Mouse (Mus musculus): ENCODE measurements around the gene Cacna2d3. TPM values are rescaled to one million over a fixed set of nuclear protein-coding genes. Genes with fewer than 3 reads are reported as not detected.

The Cacna2d3 gene
- polyA plus RNA-seq, 1 experiment from 2014 or later = 20.4 TPM

DNA sequence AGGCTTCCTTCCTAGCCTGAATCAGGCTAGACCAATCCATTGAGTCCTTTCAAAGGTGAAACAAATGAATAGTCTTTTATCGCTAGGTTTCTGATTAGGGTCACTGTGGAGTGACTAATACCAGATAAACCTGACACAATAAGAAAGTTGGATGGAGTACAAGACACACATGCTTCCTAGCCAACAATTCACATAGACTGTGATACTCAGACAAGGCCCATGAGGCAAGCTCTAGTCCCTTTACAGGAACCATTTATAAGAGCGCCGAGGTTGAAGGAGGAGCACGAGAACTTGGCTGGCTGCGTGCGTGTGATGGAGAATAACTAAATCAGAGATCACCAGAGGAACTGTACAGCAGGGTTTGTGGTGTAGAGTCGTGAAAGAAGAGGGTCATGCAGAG is 584.0 kb downstream of the Cacna2d3 start:
- Histone ChIP-seq H3K4me1 (replicated peaks; ENCODE audit: control insufficient read depth, insufficient read depth, low read length) (no peaks in the 10 kb centered on the region), H3K27me3 (ENCODE audit: control insufficient read depth, insufficient read depth, low read length) (no peaks in the 10 kb centered on the region), H3K4me2 (replicated peaks; ENCODE audit: low read depth, low read length) (no peak overlapping the region), H3K27ac (ENCODE audit: low read depth, low read length) (no peak overlapping the region), H3K36me3 (ENCODE audit: control insufficient read depth, insufficient read depth, low read length) (no peaks in the 10 kb centered on the region), H3K9me3 (ENCODE audit: control insufficient read depth, low read length) (no peaks in the 10 kb centered on the region), H3K4me3 (ENCODE audit: low read depth, low read length) (no peak overlapping the region), H3K9ac (ENCODE audit: low read depth, low read length) (no peak overlapping the region)
- ATAC-seq (ENCODE audit: low FRiP score) (no peak), DNase-seq (ENCODE audit: low spot score) (no peak)
- 92% methylated on average over 7 of the region's 7 CpGs for WGBS

DNA sequence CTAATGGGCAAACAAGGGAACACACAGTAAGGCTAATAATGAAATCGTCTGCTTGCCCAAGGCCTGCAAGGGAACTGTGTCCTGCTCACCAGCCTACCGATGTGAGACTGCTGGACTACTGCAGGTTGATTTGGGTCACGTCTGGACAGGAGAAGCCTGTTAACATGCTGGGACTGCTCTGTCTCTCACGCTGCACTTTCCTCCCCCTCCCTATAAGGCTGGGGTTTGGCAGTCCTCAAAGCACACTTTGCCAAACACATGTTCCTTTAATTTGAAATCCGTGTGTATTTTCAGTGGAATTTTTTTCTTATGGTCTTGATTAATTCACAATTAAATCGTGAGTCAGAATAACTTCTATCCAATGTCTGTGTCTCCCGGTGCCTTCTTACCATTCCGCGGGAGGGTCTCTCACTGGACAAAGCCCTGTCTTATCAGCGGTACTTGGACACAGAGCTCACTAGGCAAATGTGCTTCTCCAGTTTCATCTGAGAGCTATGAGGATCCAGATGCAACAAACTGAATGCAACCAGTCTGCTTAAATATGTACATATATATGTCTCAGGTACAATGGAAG is 584.6 kb downstream of the Cacna2d3 start:
- no peak for DNase-seq (ENCODE audit: low spot score)
- WGBS = 85% methylated on average over 10 of the region's 10 CpGs
- no peak for ATAC-seq (ENCODE audit: low FRiP score)
- no peaks in the 10 kb centered on the region for H3K4me1 ChIP-seq (replicated peaks; ENCODE audit: control insufficient read depth, insufficient read depth, low read length)
- no peak overlapping the region for H3K27ac ChIP-seq (ENCODE audit: low read depth, low read length)
- no peaks in the 10 kb centered on the region for H3K36me3 ChIP-seq (ENCODE audit: control insufficient read depth, insufficient read depth, low read length)
- H3K27me3 ChIP-seq (ENCODE audit: control insufficient read depth, insufficient read depth, low read length) = no peaks in the 10 kb centered on the region
- no peak overlapping the region for H3K4me3 ChIP-seq (ENCODE audit: low read depth, low read length)
- H3K9ac ChIP-seq (ENCODE audit: low read depth, low read length) = no peak overlapping the region
- H3K9me3 ChIP-seq (ENCODE audit: control insufficient read depth, low read length) = no peaks in the 10 kb centered on the region
- no peak overlapping the region for H3K4me2 ChIP-seq (replicated peaks; ENCODE audit: low read depth, low read length)

DNA sequence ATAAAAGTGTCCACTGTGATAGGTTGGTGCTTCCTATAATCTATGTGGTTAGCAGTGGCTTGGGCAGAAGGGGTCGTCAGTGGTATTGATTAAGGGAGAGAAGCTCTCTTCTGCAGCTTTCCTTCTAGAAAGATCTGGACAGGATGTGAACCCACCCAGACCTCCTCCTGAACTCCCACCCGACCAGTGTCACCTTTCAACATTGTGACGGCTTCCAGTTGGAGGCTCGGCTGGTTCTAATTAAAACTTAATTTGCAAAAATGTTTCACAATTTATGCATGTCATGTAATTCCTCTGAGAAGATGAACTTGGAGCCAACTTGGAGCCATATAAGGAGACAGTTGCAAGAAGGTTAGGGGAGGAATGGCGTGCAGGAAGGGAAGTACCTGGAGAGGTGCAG is 586.8 kb downstream of the Cacna2d3 start:
- no peak overlapping the region for H3K9ac ChIP-seq (ENCODE audit: low read depth, low read length)
- no peak for DNase-seq (ENCODE audit: low spot score)
- no peaks in the 10 kb centered on the region for H3K9me3 ChIP-seq (ENCODE audit: control insufficient read depth, low read length)
- H3K4me2 ChIP-seq (replicated peaks; ENCODE audit: low read depth, low read length) = no peak overlapping the region
- no peak overlapping the region for H3K4me3 ChIP-seq (ENCODE audit: low read depth, low read length)
- no peak for ATAC-seq (ENCODE audit: low FRiP score)
- no peaks in the 10 kb centered on the region for H3K27me3 ChIP-seq (ENCODE audit: control insufficient read depth, insufficient read depth, low read length)
- H3K36me3 ChIP-seq (ENCODE audit: control insufficient read depth, insufficient read depth, low read length) = no peaks in the 10 kb centered on the region
- H3K4me1 ChIP-seq (replicated peaks; ENCODE audit: control insufficient read depth, insufficient read depth, low read length) = no peaks in the 10 kb centered on the region
- H3K27ac ChIP-seq (ENCODE audit: low read depth, low read length) = no peak overlapping the region
- WGBS = 73% methylated on average over 5 of the region's 5 CpGs

DNA sequence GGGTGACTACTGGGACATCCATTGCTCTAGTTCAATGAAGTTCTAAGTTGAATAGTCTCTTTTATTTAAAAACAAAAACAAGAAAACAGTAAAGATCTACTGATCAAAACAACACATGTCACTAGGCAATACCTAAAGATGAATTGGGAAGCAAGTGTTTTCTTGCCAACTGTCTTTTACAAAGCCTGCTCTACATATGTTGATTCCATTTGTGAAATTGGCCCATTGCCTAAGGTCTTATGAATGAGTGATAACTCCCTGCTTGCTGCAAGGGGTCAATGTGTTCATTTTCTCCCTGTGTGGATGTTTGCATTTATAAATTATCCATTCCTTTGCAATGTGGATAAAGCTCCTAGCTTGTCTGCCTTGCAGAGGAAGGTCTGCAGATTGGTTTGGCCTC is 591.2 kb downstream of the Cacna2d3 start:
- no peaks in the 10 kb centered on the region for H3K9me3 ChIP-seq (ENCODE audit: control insufficient read depth, low read length)
- H3K36me3 ChIP-seq (ENCODE audit: control insufficient read depth, insufficient read depth, low read length) = no peaks in the 10 kb centered on the region
- H3K27ac ChIP-seq (ENCODE audit: low read depth, low read length) = no peak overlapping the region
- no peaks in the 10 kb centered on the region for H3K27me3 ChIP-seq (ENCODE audit: control insufficient read depth, insufficient read depth, low read length)
- no peak for DNase-seq (ENCODE audit: low spot score)
- H3K4me3 ChIP-seq (ENCODE audit: low read depth, low read length) = no peak overlapping the region
- no peak for ATAC-seq (ENCODE audit: low FRiP score)
- H3K4me1 ChIP-seq (replicated peaks; ENCODE audit: control insufficient read depth, insufficient read depth, low read length) = no peaks in the 10 kb centered on the region
- no peak overlapping the region for H3K4me2 ChIP-seq (replicated peaks; ENCODE audit: low read depth, low read length)
- H3K9ac ChIP-seq (ENCODE audit: low read depth, low read length) = no peak overlapping the region

DNA sequence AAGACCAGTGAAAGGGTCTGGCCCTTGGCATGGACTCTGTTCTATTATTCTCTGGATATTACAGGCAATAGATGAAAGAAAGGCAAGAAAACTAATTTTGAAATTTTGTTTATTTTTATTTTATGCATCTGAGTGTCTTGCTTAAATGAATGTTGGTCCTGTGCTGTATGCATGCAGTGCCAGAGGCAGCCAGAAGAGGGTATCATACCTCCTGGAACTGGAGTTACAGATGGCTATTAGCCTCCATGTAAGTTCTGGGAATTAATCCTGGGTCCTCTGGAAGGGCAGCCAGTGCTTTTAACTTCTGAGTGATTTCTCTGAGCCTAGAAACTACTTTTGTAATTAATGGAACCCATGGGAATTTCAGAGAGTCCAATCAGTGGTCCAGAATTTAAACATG is 597.8 kb downstream of the Cacna2d3 start:
- no peaks in the 10 kb centered on the region for H3K27me3 ChIP-seq (ENCODE audit: control insufficient read depth, insufficient read depth, low read length)
- no peak overlapping the region for H3K27ac ChIP-seq (ENCODE audit: low read depth, low read length)
- H3K36me3 ChIP-seq (ENCODE audit: control insufficient read depth, insufficient read depth, low read length) = no peaks in the 10 kb centered on the region
- no peaks in the 10 kb centered on the region for H3K9me3 ChIP-seq (ENCODE audit: control insufficient read depth, low read length)
- ATAC-seq (ENCODE audit: low FRiP score) (no peak), DNase-seq (ENCODE audit: low spot score) (no peak)
- H3K4me1 ChIP-seq (replicated peaks; ENCODE audit: control insufficient read depth, insufficient read depth, low read length) = no peaks in the 10 kb centered on the region
- no peak overlapping the region for H3K4me2 ChIP-seq (replicated peaks; ENCODE audit: low read depth, low read length)
- no peak overlapping the region for H3K9ac ChIP-seq (ENCODE audit: low read depth, low read length)
- H3K4me3 ChIP-seq (ENCODE audit: low read depth, low read length) = no peak overlapping the region

DNA sequence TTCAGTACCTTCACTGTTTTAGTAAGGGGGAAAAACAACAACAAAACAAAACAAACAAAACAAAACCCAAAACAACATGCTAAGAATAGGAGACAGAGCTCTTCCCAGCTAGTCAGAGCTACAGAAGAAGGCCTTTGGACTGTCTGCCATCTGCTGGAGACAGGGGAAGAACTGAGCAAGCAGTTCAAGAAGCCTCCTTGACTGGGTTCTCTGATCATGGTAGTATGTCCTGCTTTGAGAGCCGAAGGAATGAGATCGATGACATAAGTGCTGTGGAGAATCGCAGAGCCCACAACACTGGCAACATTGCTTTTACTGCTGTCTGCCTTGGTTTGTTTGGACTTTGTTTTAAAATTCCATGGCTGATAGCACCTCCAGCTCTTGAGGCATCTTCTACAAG is 598.9 kb downstream of the Cacna2d3 start:
- no peaks in the 10 kb centered on the region for H3K4me1 ChIP-seq (replicated peaks; ENCODE audit: control insufficient read depth, insufficient read depth, low read length)
- no peak overlapping the region for H3K9ac ChIP-seq (ENCODE audit: low read depth, low read length)
- H3K4me2 ChIP-seq (replicated peaks; ENCODE audit: low read depth, low read length) = no peak overlapping the region
- H3K36me3 ChIP-seq (ENCODE audit: control insufficient read depth, insufficient read depth, low read length) = no peaks in the 10 kb centered on the region
- H3K4me3 ChIP-seq (ENCODE audit: low read depth, low read length) = no peak overlapping the region
- WGBS = 96% methylated on average over 3 of the region's 3 CpGs
- no peak overlapping the region for H3K27ac ChIP-seq (ENCODE audit: low read depth, low read length)
- no peaks in the 10 kb centered on the region for H3K27me3 ChIP-seq (ENCODE audit: control insufficient read depth, insufficient read depth, low read length)
- H3K9me3 ChIP-seq (ENCODE audit: control insufficient read depth, low read length) = no peaks in the 10 kb centered on the region
- ATAC-seq (ENCODE audit: low FRiP score) (no peak), DNase-seq (ENCODE audit: low spot score) (no peak)

DNA sequence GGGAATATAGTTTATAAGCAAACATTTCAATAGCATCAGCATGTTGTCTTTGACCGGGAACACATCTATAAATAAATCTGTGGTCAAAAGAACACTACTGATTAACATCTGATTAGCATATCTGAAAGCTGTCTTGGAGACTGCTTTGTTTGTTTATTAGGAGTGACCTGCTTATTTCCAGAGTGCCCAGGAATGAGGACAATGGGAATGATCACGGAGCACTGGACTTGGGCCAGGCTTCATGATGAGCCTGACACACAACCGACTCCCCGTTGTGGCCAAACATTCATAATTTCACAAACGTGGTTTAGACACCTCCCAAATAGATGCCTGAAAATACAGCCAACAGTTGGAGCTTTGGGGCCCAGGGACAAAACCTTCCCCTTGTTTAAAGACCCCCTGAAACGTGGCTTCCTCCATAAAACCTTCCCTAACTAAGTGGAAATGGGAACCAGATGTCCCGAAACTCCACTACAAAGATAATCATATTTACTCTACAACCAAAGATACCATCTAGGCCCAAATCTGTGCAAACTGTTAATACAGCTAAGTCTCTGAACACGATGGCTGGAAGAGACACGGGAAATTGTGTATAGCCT is 607.7 kb downstream of the Cacna2d3 start:
- Histone ChIP-seq H3K27me3 (ENCODE audit: control insufficient read depth, insufficient read depth, low read length) (no peaks in the 10 kb centered on the region), H3K9me3 (ENCODE audit: control insufficient read depth, low read length) (no peaks in the 10 kb centered on the region), H3K4me1 (replicated peaks; ENCODE audit: control insufficient read depth, insufficient read depth, low read length) (no peaks in the 10 kb centered on the region), H3K36me3 (ENCODE audit: control insufficient read depth, insufficient read depth, low read length) (no peaks in the 10 kb centered on the region), H3K9ac (ENCODE audit: low read depth, low read length) (no peak overlapping the region), H3K27ac (ENCODE audit: low read depth, low read length) (no peak overlapping the region), H3K4me3 (ENCODE audit: low read depth, low read length) (no peak overlapping the region), H3K4me2 (replicated peaks; ENCODE audit: low read depth, low read length) (no peak overlapping the region)
- 44% methylated on average over 9 of the region's 9 CpGs for WGBS
- ATAC-seq (ENCODE audit: low FRiP score) (peak; percentile 43; the same call in 1 of the 2 replicates), DNase-seq (ENCODE audit: low spot score) (peak; percentile 27)

DNA sequence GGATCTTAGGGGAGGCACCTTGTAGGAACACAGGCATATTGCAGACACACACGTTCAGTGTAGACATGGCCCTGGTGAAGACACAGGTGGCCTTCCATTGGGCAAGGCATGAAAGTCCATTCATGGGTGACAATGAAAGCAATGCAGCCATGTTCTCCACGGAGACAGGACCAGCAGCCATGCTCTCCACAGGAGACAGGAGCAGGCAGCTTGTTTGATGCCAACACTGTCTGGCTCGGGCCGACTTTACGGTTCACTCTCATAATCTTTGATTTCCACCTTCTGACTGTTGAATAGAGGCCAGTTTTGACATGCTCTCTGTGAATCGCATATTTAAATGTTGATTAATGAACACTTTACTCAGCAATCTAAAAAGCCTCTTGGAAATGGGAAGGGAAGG is 610.0 kb downstream of the Cacna2d3 start:
- Histone ChIP-seq H3K9ac (ENCODE audit: low read depth, low read length) (no peak overlapping the region), H3K36me3 (ENCODE audit: control insufficient read depth, insufficient read depth, low read length) (no peaks in the 10 kb centered on the region), H3K27ac (ENCODE audit: low read depth, low read length) (no peak overlapping the region), H3K27me3 (ENCODE audit: control insufficient read depth, insufficient read depth, low read length) (no peaks in the 10 kb centered on the region), H3K4me2 (replicated peaks; ENCODE audit: low read depth, low read length) (no peak overlapping the region), H3K4me3 (ENCODE audit: low read depth, low read length) (no peak overlapping the region), H3K9me3 (ENCODE audit: control insufficient read depth, low read length) (no peaks in the 10 kb centered on the region), H3K4me1 (replicated peaks; ENCODE audit: control insufficient read depth, insufficient read depth, low read length) (no peaks in the 10 kb centered on the region)
- ATAC-seq (ENCODE audit: low FRiP score) (no peak), DNase-seq (ENCODE audit: low spot score) (no peak)
- 69% methylated on average over 6 of the region's 6 CpGs for WGBS

DNA sequence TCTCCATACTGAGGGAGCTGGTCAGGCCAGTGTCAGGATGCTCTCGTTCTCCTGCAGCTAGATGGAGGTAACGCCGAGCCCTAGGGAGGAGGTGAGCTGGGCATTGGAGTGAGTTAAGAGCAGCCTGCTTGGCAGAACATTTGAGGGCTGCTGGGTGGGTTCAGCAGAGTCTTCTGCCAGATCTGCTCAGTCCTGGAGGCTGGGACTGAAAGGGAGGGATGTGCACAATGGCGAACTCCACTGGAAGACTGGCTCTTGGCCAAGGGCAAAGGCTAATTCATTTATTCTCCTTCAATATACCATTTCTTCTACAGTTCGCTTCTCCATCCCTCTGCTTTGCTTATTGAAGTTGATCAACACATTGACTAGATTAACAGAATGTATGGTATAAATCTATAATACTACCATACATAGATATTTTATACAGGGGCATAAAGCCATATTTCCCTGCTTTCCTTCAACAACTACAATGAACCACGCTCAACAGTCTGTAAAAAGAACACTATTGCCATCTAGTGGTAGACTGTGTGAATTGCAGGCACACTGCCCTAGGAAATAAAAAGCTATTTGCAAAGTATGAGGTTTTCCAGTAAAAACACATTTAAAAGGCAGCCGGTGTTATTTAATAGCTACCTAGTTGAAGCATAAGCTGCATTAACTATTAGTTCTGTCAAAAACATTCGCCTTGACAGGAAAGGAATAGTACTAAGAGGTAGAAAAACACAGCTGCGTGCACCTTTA is 611.1 kb downstream of the Cacna2d3 start:
- Histone ChIP-seq H3K4me3 (ENCODE audit: low read depth, low read length) (no peak overlapping the region), H3K36me3 (ENCODE audit: control insufficient read depth, insufficient read depth, low read length) (no peaks in the 10 kb centered on the region), H3K4me2 (replicated peaks; ENCODE audit: low read depth, low read length) (no peak overlapping the region), H3K4me1 (replicated peaks; ENCODE audit: control insufficient read depth, insufficient read depth, low read length) (no peaks in the 10 kb centered on the region), H3K27me3 (ENCODE audit: control insufficient read depth, insufficient read depth, low read length) (no peaks in the 10 kb centered on the region), H3K9ac (ENCODE audit: low read depth, low read length) (no peak overlapping the region), H3K9me3 (ENCODE audit: control insufficient read depth, low read length) (no peaks in the 10 kb centered on the region), H3K27ac (ENCODE audit: low read depth, low read length) (no peak overlapping the region)
- 81% methylated on average over 9 of the region's 9 CpGs for WGBS
- DNase-seq (ENCODE audit: low spot score) (peak; percentile 63), ATAC-seq (ENCODE audit: low FRiP score) (no peak)
